Mouse (Mus musculus): ENCODE measurements around the gene Cdh9. TPM values are rescaled to one million over a fixed set of nuclear protein-coding genes. Genes with fewer than 3 reads are reported as not detected.

The Cdh9 gene
- polyA plus RNA-seq, 1 experiment from 2014 or later, result 0.49 TPM

DNA sequence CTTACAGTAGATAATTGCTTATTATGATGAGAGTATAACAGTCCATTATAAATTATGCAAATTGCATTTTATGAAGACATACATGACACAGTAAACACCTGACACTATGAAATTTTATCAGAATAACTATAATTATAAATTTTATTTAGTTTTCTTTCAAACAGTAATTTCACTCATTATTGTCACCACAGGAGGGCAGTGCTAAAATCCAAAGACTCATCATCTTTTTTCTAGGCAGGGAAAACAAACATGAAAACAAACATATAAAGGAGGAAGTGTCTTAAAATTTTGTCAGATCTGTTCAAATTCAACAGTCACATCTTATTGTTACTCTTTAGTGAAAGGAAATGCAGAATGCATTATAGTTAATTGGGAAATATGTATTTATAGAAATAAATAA is 72.7 kb downstream of the Cdh9 start:
- DNase-seq (ENCODE audit: low spot score), result no peak
- H3K9me3 ChIP-seq (ENCODE audit: control insufficient read depth, low read length), result no peaks in the 10 kb centered on the region
- H3K4me3 ChIP-seq (ENCODE audit: low read depth, low read length), result no peak overlapping the region
- ATAC-seq (ENCODE audit: low read depth), result no peak
- H3K27me3 ChIP-seq (replicated peaks; ENCODE audit: control insufficient read depth, insufficient read depth, low read length), result no peaks in the 10 kb centered on the region
- no peaks in the 10 kb centered on the region for H3K4me1 ChIP-seq (ENCODE audit: control insufficient read depth, insufficient read depth, low read length)
- H3K4me2 ChIP-seq (ENCODE audit: low read depth, low read length), result no peak overlapping the region
- H3K36me3 ChIP-seq (ENCODE audit: control insufficient read depth, insufficient read depth, low read length), result no peaks in the 10 kb centered on the region
- H3K27ac ChIP-seq (replicated peaks; ENCODE audit: low read depth, low read length), result no peak overlapping the region
- no peak overlapping the region for H3K9ac ChIP-seq (ENCODE audit: low read depth, low read length)

DNA sequence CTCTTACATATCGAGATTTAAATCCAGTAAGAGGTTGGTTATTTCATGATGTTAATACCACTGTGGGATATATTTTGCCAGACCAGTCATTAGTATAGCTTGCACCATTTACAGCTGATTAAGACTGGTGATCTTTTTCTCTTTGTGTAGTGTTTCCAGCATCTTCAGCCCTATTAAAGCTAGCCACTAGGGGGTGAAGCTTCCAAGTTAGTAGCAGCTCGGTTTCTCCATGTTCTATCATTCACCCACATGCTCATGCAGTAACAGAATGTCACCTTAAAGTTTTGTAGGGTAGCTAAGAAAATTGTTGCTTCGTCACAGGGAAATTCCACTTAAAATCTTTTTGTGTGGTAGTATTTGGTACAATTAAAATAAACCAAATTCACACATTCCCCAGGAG is 82.2 kb downstream of the Cdh9 start:
- no peak for DNase-seq (ENCODE audit: low spot score)
- Histone ChIP-seq H3K4me1 (ENCODE audit: control insufficient read depth, insufficient read depth, low read length) (no peaks in the 10 kb centered on the region), H3K27me3 (replicated peaks; ENCODE audit: control insufficient read depth, insufficient read depth, low read length) (no peaks in the 10 kb centered on the region), H3K9me3 (ENCODE audit: control insufficient read depth, low read length) (no peaks in the 10 kb centered on the region), H3K27ac (replicated peaks; ENCODE audit: low read depth, low read length) (no peak overlapping the region), H3K9ac (ENCODE audit: low read depth, low read length) (no peak overlapping the region), H3K4me3 (ENCODE audit: low read depth, low read length) (no peak overlapping the region), H3K36me3 (ENCODE audit: control insufficient read depth, insufficient read depth, low read length) (no peaks in the 10 kb centered on the region), H3K4me2 (ENCODE audit: low read depth, low read length) (no peak overlapping the region)
- 69% methylated on average over 3 of the region's 3 CpGs for WGBS
- no peak for ATAC-seq (ENCODE audit: low read depth)

- Histone ChIP-seq H3K9ac (ENCODE audit: low read depth, low read length) (no peak overlapping the region), H3K36me3 (ENCODE audit: control insufficient read depth, insufficient read depth, low read length) (no peaks in the 10 kb centered on the region), H3K27me3 (replicated peaks; ENCODE audit: control insufficient read depth, insufficient read depth, low read length) (no peaks in the 10 kb centered on the region), H3K27ac (replicated peaks; ENCODE audit: low read depth, low read length) (no peak overlapping the region), H3K4me2 (ENCODE audit: low read depth, low read length) (no peak overlapping the region), H3K4me3 (ENCODE audit: low read depth, low read length) (no peak overlapping the region), H3K9me3 (ENCODE audit: control insufficient read depth, low read length) (no peaks in the 10 kb centered on the region), H3K4me1 (ENCODE audit: control insufficient read depth, insufficient read depth, low read length) (no peaks in the 10 kb centered on the region)
- DNase-seq (ENCODE audit: low spot score), result no peak
- ATAC-seq (ENCODE audit: low read depth), result no peak
- 71% methylated on average over 1 of the region's 1 CpGs for WGBS
Measured at GRCm38 (mm10) chr15:16814035-16814434, 85.5 kb downstream of the Cdh9 start.

DNA sequence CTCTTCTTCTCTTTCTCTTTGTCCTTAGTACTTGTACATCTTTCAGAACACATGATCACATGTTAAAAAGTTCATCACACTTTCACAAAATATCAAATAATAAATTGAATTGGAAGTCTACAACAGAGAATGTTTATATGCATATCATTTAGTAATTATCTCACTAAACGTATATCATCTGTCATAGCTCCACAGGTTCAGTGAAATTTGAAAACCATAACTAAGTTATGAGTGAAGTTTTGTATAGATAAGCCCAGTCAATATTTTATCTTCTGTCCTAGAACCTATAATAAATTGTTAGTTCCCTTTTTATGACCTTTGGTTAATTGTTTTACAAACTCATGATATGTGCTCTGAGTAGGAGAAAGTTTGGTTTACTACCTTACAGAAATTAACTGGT is 106.2 kb downstream of the Cdh9 start:
- H3K4me1 ChIP-seq (ENCODE audit: control insufficient read depth, insufficient read depth, low read length), result no peaks in the 10 kb centered on the region
- no peaks in the 10 kb centered on the region for H3K36me3 ChIP-seq (ENCODE audit: control insufficient read depth, insufficient read depth, low read length)
- no peak overlapping the region for H3K4me2 ChIP-seq (ENCODE audit: low read depth, low read length)
- DNase-seq (ENCODE audit: low spot score) (no peak), ATAC-seq (ENCODE audit: low read depth) (no peak)
- no peaks in the 10 kb centered on the region for H3K9me3 ChIP-seq (ENCODE audit: control insufficient read depth, low read length)
- no peak overlapping the region for H3K9ac ChIP-seq (ENCODE audit: low read depth, low read length)
- WGBS, result 86% methylated on average over 1 of the region's 1 CpGs
- H3K27ac ChIP-seq (replicated peaks; ENCODE audit: low read depth, low read length), result no peak overlapping the region
- H3K27me3 ChIP-seq (replicated peaks; ENCODE audit: control insufficient read depth, insufficient read depth, low read length), result no peaks in the 10 kb centered on the region
- H3K4me3 ChIP-seq (ENCODE audit: low read depth, low read length), result no peak overlapping the region

DNA sequence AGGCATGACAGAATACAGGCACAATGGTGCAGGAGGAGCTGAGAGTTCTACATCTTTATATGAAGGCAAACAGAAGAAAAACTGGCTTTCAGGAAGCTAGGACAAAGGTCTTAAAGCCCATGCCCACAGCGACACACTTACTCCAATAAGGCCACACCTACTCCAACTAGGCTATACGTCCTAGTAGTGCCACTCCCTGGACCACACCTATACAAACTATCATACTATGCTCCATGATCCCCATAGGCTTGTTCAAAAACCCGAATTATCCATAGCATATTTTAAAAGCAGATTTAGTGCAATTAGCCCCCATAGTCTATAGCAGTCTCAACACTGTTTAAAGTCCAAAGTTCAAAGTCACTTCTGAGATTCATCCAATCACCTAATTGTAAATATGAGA is 154.0 kb downstream of the Cdh9 start:
- Histone ChIP-seq H3K9ac (ENCODE audit: low read depth, low read length) (no peak overlapping the region), H3K27me3 (replicated peaks; ENCODE audit: control insufficient read depth, insufficient read depth, low read length) (no peaks in the 10 kb centered on the region), H3K9me3 (ENCODE audit: control insufficient read depth, low read length) (peaks cover 9% of the 10 kb centered on the region; the same call in 1 of the 2 replicates), H3K4me2 (ENCODE audit: low read depth, low read length) (no peak overlapping the region), H3K4me3 (ENCODE audit: low read depth, low read length) (no peak overlapping the region), H3K36me3 (ENCODE audit: control insufficient read depth, insufficient read depth, low read length) (no peaks in the 10 kb centered on the region), H3K27ac (replicated peaks; ENCODE audit: low read depth, low read length) (no peak overlapping the region), H3K4me1 (ENCODE audit: control insufficient read depth, insufficient read depth, low read length) (no peaks in the 10 kb centered on the region)
- ATAC-seq (ENCODE audit: low read depth) (no peak), DNase-seq (ENCODE audit: low spot score) (no peak)
- 77% methylated on average over 3 of the region's 3 CpGs for WGBS

GRCm38 (mm10) chr15:16896674-16897073 is 168.1 kb downstream of the Cdh9 start:
- 87% methylated on average over 1 of the region's 1 CpGs for WGBS
- H3K9ac ChIP-seq (ENCODE audit: low read depth, low read length), result no peak overlapping the region
- no peak overlapping the region for H3K4me3 ChIP-seq (ENCODE audit: low read depth, low read length)
- DNase-seq (ENCODE audit: low spot score), result no peak
- H3K36me3 ChIP-seq (ENCODE audit: control insufficient read depth, insufficient read depth, low read length), result no peaks in the 10 kb centered on the region
- no peaks in the 10 kb centered on the region for H3K9me3 ChIP-seq (ENCODE audit: control insufficient read depth, low read length)
- no peaks in the 10 kb centered on the region for H3K27me3 ChIP-seq (replicated peaks; ENCODE audit: control insufficient read depth, insufficient read depth, low read length)
- no peak overlapping the region for H3K4me2 ChIP-seq (ENCODE audit: low read depth, low read length)
- ATAC-seq (ENCODE audit: low read depth), result no peak
- no peak overlapping the region for H3K27ac ChIP-seq (replicated peaks; ENCODE audit: low read depth, low read length)
- no peaks in the 10 kb centered on the region for H3K4me1 ChIP-seq (ENCODE audit: control insufficient read depth, insufficient read depth, low read length)

Data from embryonic facial prominence, embryonic 14.5 days (tissue).